Mouse (Mus musculus) embryonic facial prominence, embryonic 12.5 days (tissue): Measurements from ENCODE around the gene Slc25a25. TPM values are rescaled to one million over a fixed set of nuclear protein-coding genes. Genes with fewer than 3 reads are reported as not detected.
"Not testable (repeated sequence)": the region's sequence is repeated elsewhere in the genome, so short reads cannot be mapped to it uniquely, and the experiment has no call there.

Source experiments
- ATAC-seq: fragments of 200-750 bp; cut with Nextera tagmentation; 2 replicates; pipeline ENCODE4 v1.8.0; 2017; ENCODE audit not compliant: insufficient number of reproducible peaks, insufficient read depth, low FRiP score, low TSS enrichment
- H3K27ac ChIP-seq: fragments of 300-500 bp; sonication (generic); 2 replicates; pipeline ENCODE4 v1.5.1; 2016; ENCODE audit warnings: mild to moderate bottlenecking
- H3K27me3 ChIP-seq: fragments of 300-500 bp; sonication (generic); 2 replicates; pipeline ENCODE4 v1.6.1; 2016; ENCODE audit warnings: mild to moderate bottlenecking, moderate library complexity
- H3K36me3 ChIP-seq: fragments of 300-500 bp; sonication (generic); 2 replicates; pipeline ENCODE4 v1.6.1; 2016; ENCODE audit warnings: mild to moderate bottlenecking
- H3K4me1 ChIP-seq: fragments of 300-500 bp; sonication (generic); 2 replicates; pipeline ENCODE4 v1.6.1; 2016
- H3K4me2 ChIP-seq: fragments of 300-500 bp; sonication (generic); replicated peaks from 2 replicates; pipeline ENCODE4 v1.6.1; 2016; ENCODE audit warnings: mild to moderate bottlenecking, moderate library complexity
- H3K4me3 ChIP-seq: fragments of 300-500 bp; sonication (generic); 2 replicates; pipeline ENCODE4 v1.5.1; 2016; ENCODE audit warnings: mild to moderate bottlenecking
- H3K9ac ChIP-seq: fragments of 300-500 bp; sonication (generic); 2 replicates; pipeline ENCODE4 v1.6.1; 2016; ENCODE audit warnings: mild to moderate bottlenecking, moderate library complexity
- H3K9me3 ChIP-seq: fragments of 300-500 bp; sonication (generic); 2 replicates; pipeline ENCODE4 v1.6.1; 2016; ENCODE audit warnings: mild to moderate bottlenecking, moderate library complexity
- WGBS: fragments of 180-500 bp; shearing (Covaris S2); methylation state at CpG from one replicate; pipeline ENCODE4 v1.1.7; 2016; 5-methylcytosine and 5-hydroxymethylcytosine counted together
- polyA plus RNA-seq: library from polyadenylated mRNA; unstranded; fragments of >200 nt; fragmentation: Nextera tagmentation; extraction: Ambion mirVana; gene quantifications from 2 replicates; pipeline ENCODE4 v1.2.1, GENCODE M21; 2016

The Slc25a25 gene
- polyA plus RNA-seq, 1 experiment from 2014 or later = 30.2 TPM

- no peak for ATAC-seq
- no peaks in the 10 kb centered on the region for H3K9me3 ChIP-seq
Observed at GRCm38 (mm10) chr2:32485751-32486150, 34.5 kb upstream of the Slc25a25 start.

GRCm38 (mm10) chr2:32484933-32485332 lies 33.7 kb upstream of the Slc25a25 start:
- Histone ChIP-seq H3K9ac (no peak overlapping the region), H3K27me3 (no peaks in the 10 kb centered on the region), H3K9me3 (no peaks in the 10 kb centered on the region), H3K27ac (no peak overlapping the region), H3K4me1 (no peaks in the 10 kb centered on the region), H3K4me3 (no peak overlapping the region), H3K4me2 (no peak overlapping the region), H3K36me3 (no peaks in the 10 kb centered on the region)
- ATAC-seq = peak; percentile 70; the same call in 1 of the 2 replicates
- 88% methylated on average over 6 of the region's 6 CpGs for WGBS

More at GRCm38 (mm10) chr2:32485751-32486150, 34.5 kb upstream of the Slc25a25 start:
- H3K4me1 ChIP-seq = no peaks in the 10 kb centered on the region
- H3K27ac ChIP-seq = no peak overlapping the region
- no peak overlapping the region for H3K4me3 ChIP-seq
- H3K9ac ChIP-seq = no peak overlapping the region
- H3K27me3 ChIP-seq = no peaks in the 10 kb centered on the region
- H3K36me3 ChIP-seq = no peaks in the 10 kb centered on the region
- 74% methylated on average over 4 of the region's 4 CpGs for WGBS
- no peak overlapping the region for H3K4me2 ChIP-seq

- H3K27ac ChIP-seq = no peak overlapping the region
Observed at GRCm38 (mm10) chr2:32483179-32483875, 32.1 kb upstream of the Slc25a25 start.

GRCm38 (mm10) chr2:32482351-32482750 lies 31.1 kb upstream of the Slc25a25 start:
- no peak overlapping the region for H3K4me2 ChIP-seq
- 92% methylated on average over 8 of the region's 8 CpGs for WGBS

More at GRCm38 (mm10) chr2:32483179-32483875, 32.1 kb upstream of the Slc25a25 start:
- no peak overlapping the region for H3K4me3 ChIP-seq
- no peak for ATAC-seq
- 76% methylated on average over 9 of the region's 9 CpGs for WGBS
- H3K9ac ChIP-seq = no peak overlapping the region
- no peak overlapping the region for H3K4me2 ChIP-seq
- no peaks in the 10 kb centered on the region for H3K9me3 ChIP-seq
- no peaks in the 10 kb centered on the region for H3K4me1 ChIP-seq
- H3K36me3 ChIP-seq = no peaks in the 10 kb centered on the region
- H3K27me3 ChIP-seq = no peaks in the 10 kb centered on the region

GRCm38 (mm10) chr2:32475361-32475760 lies 24.1 kb upstream of the Slc25a25 start:
- not testable (repeated sequence) for H3K27ac ChIP-seq, H3K9me3 ChIP-seq, H3K4me2 ChIP-seq, ATAC-seq, H3K4me3 ChIP-seq, H3K4me1 ChIP-seq, H3K27me3 ChIP-seq, H3K9ac ChIP-seq, H3K36me3 ChIP-seq
- WGBS = 92% methylated on average over 6 of the region's 9 CpGs

More at GRCm38 (mm10) chr2:32482351-32482750, 31.1 kb upstream of the Slc25a25 start:
- no peaks in the 10 kb centered on the region for H3K27me3 ChIP-seq
- no peak overlapping the region for H3K4me3 ChIP-seq
- H3K27ac ChIP-seq = 0 out of 2 replicates have a peak overlapping the region, but pooled peaks have one; percentile 11
- ATAC-seq = no peak
- H3K36me3 ChIP-seq = no peaks in the 10 kb centered on the region
- no peaks in the 10 kb centered on the region for H3K4me1 ChIP-seq
- H3K9ac ChIP-seq = no peak overlapping the region
- H3K9me3 ChIP-seq = no peaks in the 10 kb centered on the region

GRCm38 (mm10) chr2:32471681-32472061 lies 20.4 kb upstream of the Slc25a25 start:
- ATAC-seq = no peak
- Histone ChIP-seq H3K4me3 (no peak overlapping the region), H3K27me3 (no peaks in the 10 kb centered on the region), H3K36me3 (no peaks in the 10 kb centered on the region), H3K9ac (no peak overlapping the region), H3K27ac (no peak overlapping the region), H3K4me1 (no peaks in the 10 kb centered on the region), H3K4me2 (no peak overlapping the region), H3K9me3 (no peaks in the 10 kb centered on the region)
- 83% methylated on average over 6 of the region's 6 CpGs for WGBS

GRCm38 (mm10) chr2:32471001-32471680 lies 19.9 kb upstream of the Slc25a25 start:
- Histone ChIP-seq H3K9me3 (no peaks in the 10 kb centered on the region), H3K27ac (no peak overlapping the region), H3K4me2 (no peak overlapping the region), H3K27me3 (no peaks in the 10 kb centered on the region), H3K4me3 (no peak overlapping the region), H3K36me3 (no peaks in the 10 kb centered on the region), H3K4me1 (no peaks in the 10 kb centered on the region), H3K9ac (no peak overlapping the region)
- 85% methylated on average over 6 of the region's 6 CpGs for WGBS
- ATAC-seq = no peak

GRCm38 (mm10) chr2:32464212-32464891 lies 13.1 kb upstream of the Slc25a25 start:
- 0 out of 2 replicates have a peak, but pooled peaks have one; percentile 67 for ATAC-seq
- H3K9me3 ChIP-seq = no peaks in the 10 kb centered on the region
- H3K27ac ChIP-seq = no peak overlapping the region

GRCm38 (mm10) chr2:32463773-32464172 lies 12.5 kb upstream of the Slc25a25 start:
- Histone ChIP-seq H3K9ac (no peak overlapping the region), H3K9me3 (no peaks in the 10 kb centered on the region), H3K27me3 (no peaks in the 10 kb centered on the region), H3K4me3 (no peak overlapping the region), H3K27ac (no peak overlapping the region), H3K4me2 (no peak overlapping the region), H3K4me1 (no peaks in the 10 kb centered on the region), H3K36me3 (no peaks in the 10 kb centered on the region)
- no peak for ATAC-seq
- WGBS = 83% methylated on average over 2 of the region's 2 CpGs

More at GRCm38 (mm10) chr2:32464212-32464891, 13.1 kb upstream of the Slc25a25 start:
- no peaks in the 10 kb centered on the region for H3K4me1 ChIP-seq
- H3K4me2 ChIP-seq = no peak overlapping the region
- 63% methylated on average over 6 of the region's 6 CpGs for WGBS
- no peak overlapping the region for H3K9ac ChIP-seq
- no peaks in the 10 kb centered on the region for H3K36me3 ChIP-seq
- H3K4me3 ChIP-seq = no peak overlapping the region
- H3K27me3 ChIP-seq = no peaks in the 10 kb centered on the region

GRCm38 (mm10) chr2:32459657-32460056 lies 8.4 kb upstream of the Slc25a25 start:
- Histone ChIP-seq H3K27me3 (no peaks in the 10 kb centered on the region), H3K27ac (no peak overlapping the region), H3K9me3 (no peaks in the 10 kb centered on the region), H3K4me3 (no peak overlapping the region), H3K4me1 (no peaks in the 10 kb centered on the region; the same call in 1 of the 2 replicates), H3K4me2 (no peak overlapping the region), H3K9ac (no peak overlapping the region), H3K36me3 (peaks cover 12% of the 10 kb centered on the region; the same call in 1 of the 2 replicates)
- WGBS = 94% methylated on average over 2 of the region's 2 CpGs
- no peak for ATAC-seq

- ATAC-seq = no peak
- no peak overlapping the region for H3K4me3 ChIP-seq
- no peaks in the 10 kb centered on the region; the same call in 1 of the 2 replicates for H3K4me1 ChIP-seq
- H3K27me3 ChIP-seq = no peaks in the 10 kb centered on the region
- no peaks in the 10 kb centered on the region for H3K9me3 ChIP-seq
- peaks cover 12% of the 10 kb centered on the region; the same call in 1 of the 2 replicates for H3K36me3 ChIP-seq
- no peak overlapping the region for H3K27ac ChIP-seq
- no peak overlapping the region for H3K4me2 ChIP-seq
- no peak overlapping the region for H3K9ac ChIP-seq
- WGBS = 77% methylated on average over 2 of the region's 2 CpGs
Observed at GRCm38 (mm10) chr2:32458300-32458699, 7.1 kb upstream of the Slc25a25 start.
